Mouse (Mus musculus): ENCODE data around the gene Ear14.

DNA sequence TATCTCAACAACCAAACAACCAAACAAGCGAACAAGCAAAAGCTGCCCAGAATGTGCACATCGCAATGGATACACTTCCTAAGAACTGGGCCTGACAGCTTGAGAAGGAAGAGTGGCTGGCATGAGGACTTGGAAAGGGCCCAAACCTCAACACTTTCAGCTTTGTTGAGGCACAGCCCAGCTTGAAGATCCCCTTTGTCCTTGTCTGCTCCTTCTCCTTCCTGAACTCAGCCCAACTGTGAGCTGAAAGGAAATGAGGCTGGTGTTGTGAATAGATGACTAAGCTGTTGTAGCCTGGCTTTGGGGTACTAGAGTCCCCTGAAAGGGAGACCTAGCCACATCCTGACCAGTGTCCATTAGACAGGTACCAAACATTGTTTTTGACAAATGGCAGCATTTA, 3.1 kb upstream of the Ear14 start:
- TF ChIP-seq CTCF (IDR thresholded peaks at IDR 0.05; ENCODE audit: low read depth) (no peak), EP300 (IDR thresholded peaks at IDR 0.05; ENCODE audit: low read depth) (no peak)
